Mouse (Mus musculus): ENCODE measurements around the gene Srcap. TPM values are rescaled to one million over a fixed set of nuclear protein-coding genes. Genes with fewer than 3 reads are reported as not detected.

Srcap gene
- total RNA-seq, 2 experiments from 2014 or later: 78.7 to 80.5 TPM

DNA sequence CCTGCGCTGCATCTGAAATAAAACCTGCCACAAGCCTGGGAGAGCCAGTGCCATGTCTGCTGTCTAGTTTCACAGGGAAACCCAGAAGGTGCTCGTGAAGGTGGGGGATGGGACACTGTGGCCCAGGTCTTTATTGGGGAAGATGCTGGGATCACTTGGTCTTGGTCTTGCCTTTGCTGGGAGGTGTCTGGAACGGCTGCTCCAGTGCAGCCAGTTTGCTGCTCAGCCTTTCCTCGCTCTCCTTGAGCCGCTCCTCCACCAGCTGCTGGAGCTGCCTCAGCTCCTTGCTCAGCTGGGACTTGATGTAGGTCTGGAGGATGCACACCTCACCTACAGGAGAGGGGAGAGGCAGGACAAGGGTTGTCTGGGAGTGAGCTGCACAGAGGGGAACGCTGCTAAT, 71.5 kb downstream of the Srcap start:
- DNase-seq: no peak

DNA sequence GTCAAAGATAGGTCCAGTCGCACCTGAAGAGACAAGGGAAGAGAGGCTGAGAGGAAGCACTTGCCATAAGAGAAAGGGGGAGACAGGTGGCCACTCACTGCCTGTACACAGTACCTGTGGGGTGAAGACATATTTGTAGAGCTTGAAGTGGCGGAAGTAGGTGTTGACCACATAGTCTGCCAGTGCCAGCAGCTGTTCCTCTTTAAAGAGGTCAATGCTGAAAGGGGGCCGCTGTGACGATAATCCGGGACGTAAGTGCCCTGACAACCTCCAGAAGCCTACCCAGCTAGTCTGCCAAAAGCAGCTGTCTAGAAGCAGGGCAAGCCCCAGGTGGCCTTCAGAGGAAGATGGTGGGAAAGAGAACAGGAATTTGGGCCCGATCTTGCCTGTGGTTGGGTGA, 73.2 kb downstream of the Srcap start:
- no peak for DNase-seq

GRCm38 (mm10) chr7:127586149-127586548, 74.4 kb downstream of the Srcap start:
- no peak for DNase-seq

GRCm38 (mm10) chr7:127587196-127587595, 75.4 kb downstream of the Srcap start:
- no peak for DNase-seq

- DNase-seq: peak; percentile 92
Measured at GRCm38 (mm10) chr7:127588011-127588871, 76.5 kb downstream of the Srcap start, which contains the start of the genes Ccdc189 and Rnf40. Ccdc189 (minus strand) TSS chr7:127588595. Rnf40 (plus strand) TSS chr7:127588767.

DNA sequence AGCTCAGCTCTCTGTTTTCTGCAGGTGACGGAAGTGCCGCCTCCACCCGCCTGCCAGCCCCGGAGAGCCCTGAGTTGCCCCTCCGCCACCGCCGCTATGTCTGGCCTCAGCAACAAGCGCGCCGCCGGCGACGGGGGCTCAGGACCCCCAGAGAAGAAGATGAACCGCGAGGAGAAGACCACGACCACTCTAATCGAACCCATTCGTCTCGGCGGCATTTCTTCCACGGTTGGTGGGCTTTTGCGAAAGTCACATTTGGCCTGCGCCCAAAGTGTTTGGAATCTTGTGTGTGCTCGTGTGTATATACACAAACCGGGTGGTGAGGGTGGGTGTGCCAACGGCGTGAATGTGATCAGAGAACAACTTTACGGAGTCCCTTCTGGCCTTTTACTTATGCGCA, 77.1 kb downstream of the Srcap start:
- no peak for DNase-seq

DNA sequence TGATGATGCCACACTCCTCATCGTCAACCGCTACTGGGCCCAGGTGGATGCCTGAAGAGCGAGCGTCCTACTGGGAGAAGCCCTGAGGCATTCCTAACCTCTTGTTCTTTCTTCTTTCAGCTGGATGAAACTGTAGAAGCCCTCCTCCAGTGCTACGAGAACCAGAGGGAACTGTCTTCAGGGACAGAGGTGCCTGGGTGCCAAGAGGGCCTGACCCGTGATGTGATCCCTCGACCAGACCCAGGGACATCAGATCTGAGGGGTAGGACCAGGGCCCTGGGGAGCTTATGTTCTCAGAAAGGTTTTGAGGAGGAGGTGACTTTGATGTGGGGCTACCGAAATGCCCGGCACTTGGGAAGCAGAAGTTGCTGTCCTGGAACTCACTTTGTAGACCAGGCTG, 77.9 kb downstream of the Srcap start:
- DNase-seq: no peak

DNA sequence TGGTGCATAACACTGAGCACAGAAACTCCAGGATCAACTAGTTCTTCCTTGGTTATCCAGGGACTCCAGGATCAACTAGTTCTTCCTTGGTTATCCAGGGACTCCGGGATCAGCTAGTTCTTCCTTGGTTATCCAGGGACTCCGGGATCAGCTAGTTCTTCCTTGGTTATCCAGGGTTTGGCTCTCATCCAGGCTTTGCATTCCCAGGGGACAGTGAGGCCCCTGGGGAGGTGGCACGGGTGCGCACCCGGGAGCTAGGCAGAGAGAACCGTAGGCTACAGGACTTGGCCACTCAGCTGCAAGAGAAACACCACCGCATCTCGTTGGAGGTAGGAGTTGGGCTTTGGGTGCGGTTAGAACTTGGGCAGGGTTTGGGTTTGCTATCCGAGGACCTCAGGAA, 79.3 kb downstream of the Srcap start:
- DNase-seq: peak; percentile 51

DNA sequence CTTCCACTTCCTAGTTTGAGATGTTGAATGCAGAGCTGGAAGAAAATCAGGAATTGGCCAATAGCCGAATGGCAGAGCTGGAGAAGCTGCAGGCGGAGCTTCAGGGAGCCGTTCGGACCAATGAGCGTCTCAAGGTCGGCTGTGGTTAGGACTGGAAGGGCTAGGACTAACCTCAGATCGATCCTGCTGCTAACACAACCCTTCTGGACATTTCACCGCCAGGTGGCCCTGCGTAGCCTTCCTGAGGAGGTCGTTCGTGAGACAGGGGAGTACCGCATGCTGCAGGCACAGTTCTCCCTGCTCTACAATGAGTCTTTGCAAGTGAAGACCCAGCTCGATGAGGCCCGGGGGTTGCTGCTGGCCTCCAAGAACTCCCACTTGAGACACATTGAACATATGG, 80.8 kb downstream of the Srcap start:
- DNase-seq: no peak

DNA sequence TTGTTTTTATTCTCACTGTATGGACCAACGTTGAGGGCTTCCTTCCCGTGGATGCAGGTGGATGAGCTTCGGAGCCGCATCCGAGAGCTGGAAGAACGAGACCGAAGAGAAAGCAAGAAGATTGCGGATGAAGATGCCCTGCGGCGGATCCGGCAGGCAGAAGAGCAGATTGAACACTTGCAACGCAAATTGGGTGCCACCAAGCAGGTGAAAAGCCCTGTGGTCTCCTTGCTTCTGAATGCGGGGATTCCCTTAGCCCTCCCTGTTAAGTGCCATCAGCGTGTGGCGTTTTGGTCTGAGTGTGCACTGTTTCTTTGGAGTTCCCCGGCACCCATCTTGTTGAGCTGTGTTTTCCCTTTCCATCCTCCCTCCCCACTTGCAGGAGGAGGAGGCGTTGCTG, 85.0 kb downstream of the Srcap start:
- no peak for DNase-seq

DNA sequence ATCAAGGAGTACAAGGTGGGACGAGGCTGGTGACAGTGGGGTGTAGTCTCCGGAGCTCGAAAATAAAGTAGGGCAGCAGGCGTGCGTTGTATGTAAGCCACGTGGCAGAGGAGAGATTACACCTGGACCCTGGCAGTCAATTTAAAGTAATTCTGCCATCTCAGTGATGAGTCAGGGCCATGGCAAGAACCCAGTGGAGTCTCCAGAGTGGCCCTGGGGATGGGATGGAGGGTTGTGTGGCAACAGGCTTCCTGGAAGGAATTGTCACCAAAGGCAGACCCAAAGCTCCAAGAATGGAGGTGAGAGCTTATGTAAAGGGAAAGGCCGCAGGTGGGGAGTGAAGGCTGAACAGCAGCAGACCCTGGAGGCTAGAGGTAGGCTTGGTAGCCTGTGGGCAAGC, 88.8 kb downstream of the Srcap start:
- DNase-seq: no peak

- DNase-seq: no peak
Measured at GRCm38 (mm10) chr7:127601735-127602134, 90.0 kb downstream of the Srcap start.

DNA sequence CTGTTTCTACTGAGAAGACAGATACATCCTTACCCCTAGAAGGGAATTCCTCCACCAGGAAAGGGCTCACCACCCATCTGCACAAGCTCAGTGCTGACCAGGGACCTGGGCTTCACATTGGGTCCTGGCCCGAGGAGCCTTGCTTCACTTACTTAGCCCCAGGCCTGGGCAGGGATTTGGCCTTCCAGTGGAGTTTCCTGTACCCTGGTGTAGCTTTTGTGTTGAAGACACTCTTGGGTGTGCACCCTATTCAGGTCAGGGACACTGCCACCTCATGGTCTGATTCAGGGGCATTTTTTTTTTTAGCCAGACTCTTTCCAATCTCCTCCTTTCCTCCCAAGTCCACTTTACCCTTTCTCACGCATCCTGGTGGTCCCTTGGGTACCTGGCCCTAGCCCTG, 91.1 kb downstream of the Srcap start:
- DNase-seq: no peak

GRCm38 (mm10) chr7:127604256-127604655, 92.5 kb downstream of the Srcap start:
- no peak for DNase-seq

DNA sequence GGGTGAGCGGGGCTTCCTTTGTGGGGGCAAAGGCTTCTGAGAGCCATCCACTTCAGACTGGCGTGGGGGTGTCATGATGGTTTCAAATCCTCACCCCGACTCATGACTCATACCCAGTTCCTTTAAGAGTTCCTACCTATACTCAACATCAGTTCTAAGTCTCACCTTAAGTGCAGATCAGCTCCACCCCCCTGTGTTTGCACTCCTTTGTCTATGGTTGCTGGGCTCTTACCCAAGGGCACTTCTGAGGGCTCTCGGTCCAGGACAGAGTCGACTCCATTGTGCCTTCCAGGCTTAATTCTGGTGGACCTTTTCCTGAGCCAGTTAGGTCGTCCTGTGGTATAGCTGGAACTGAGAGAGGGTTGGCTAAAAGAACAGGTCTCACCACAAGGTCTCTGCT, 95.4 kb downstream of the Srcap start:
- DNase-seq: no peak

Small RNAs within 50 kb of the gene (microRNA-seq; reads per million reads assigned to microRNA genes)
- gene Gm47278 (0 reads per million in 2 experiments), gene Mir7060 (0 reads per million in 2 experiments)

Other genes with a start within 250 kb of the Srcap start
- 10 to 100 TPM; 44.2 to 45.7 TPM for gene Sephs2, start 237.9 kb upstream of the Srcap start, total RNA-seq (2021)
- 1 to 10 TPM; 2.3 TPM for gene Itgal, start 215.7 kb upstream of the Srcap start, total RNA-seq (2021)
- gene Zfp768, start 166.4 kb upstream of the Srcap start, total RNA-seq (2021): 10 to 100 TPM; 36.1 to 41.4 TPM
- 1 to 10 TPM; 5.8 to 5.9 TPM for gene Zfp747, start 135.9 kb upstream of the Srcap start, total RNA-seq (2021)
- gene 9130019O22Rik, start 124.8 kb upstream of the Srcap start, total RNA-seq (2021): 1 to 10 TPM; 2.6 to 3.2 TPM
- 1 to 10 TPM; 4.0 to 4.8 TPM for gene E430018J23Rik, start 118.4 kb upstream of the Srcap start, total RNA-seq (2021)
- gene Zfp764, start 105.2 kb upstream of the Srcap start, total RNA-seq (2021): 1 to 10 TPM; 4.9 to 5.0 TPM
- gene Zfp688, start 89.9 kb upstream of the Srcap start, total RNA-seq (2021): 1 to 10 TPM; 3.8 to 6.0 TPM
- 1 to 10 TPM; 3.9 to 4.8 TPM for gene Zfp689, start 62.8 kb upstream of the Srcap start, total RNA-seq (2021)
- 10 to 100 TPM; 28.0 to 28.9 TPM for gene Prr14, start 52.4 kb upstream of the Srcap start, total RNA-seq (2021)
- gene Fbrs, start 32.8 kb upstream of the Srcap start, total RNA-seq (2021): 10 to 100 TPM; 37.4 to 38.0 TPM
- 10 to 100 TPM; 16.5 to 17.1 TPM for gene Gm42715, start 7.6 kb downstream of the Srcap start, total RNA-seq (2021)
- under 1 TPM in 1 of 2 experiments, not detected in 1; 0.45 TPM for gene Tmem265, start 49.4 kb downstream of the Srcap start, total RNA-seq (2021)
- gene Phkg2, start 61.4 kb downstream of the Srcap start, total RNA-seq (2021): 10 to 100 TPM; 18.1 to 19.4 TPM
- 1 to 10 TPM; 6.5 to 9.2 TPM for gene Ccdc189, start 76.6 kb downstream of the Srcap start, total RNA-seq (2021)
- 10 to 100 TPM; 47.8 to 49.7 TPM for gene Rnf40, start 76.8 kb downstream of the Srcap start, total RNA-seq (2021)
- gene Zfp629, start 103.8 kb downstream of the Srcap start, total RNA-seq (2021): 10 to 100 TPM; 31.8 to 38.0 TPM
- gene Bcl7c, start 196.9 kb downstream of the Srcap start, total RNA-seq (2021): 10 to 100 TPM; 67.6 to 71.1 TPM
- 1 to 10 TPM; 3.4 to 4.0 TPM for gene Ctf1, start 200.8 kb downstream of the Srcap start, total RNA-seq (2021)
- not detected for gene Ctf2, start 220.2 kb downstream of the Srcap start, total RNA-seq (2021)
- gene Fbxl19, start 232.6 kb downstream of the Srcap start, total RNA-seq (2021): 1 to 10 TPM; 6.0 TPM